Mouse (Mus musculus) MEL (cell line): ENCODE measurements at regions not wholly inside any gene's neighbourhood (a gene's known extent, or its start where the extent isn't known, plus 50 kb on each side); places are given as distances from the start of the nearest gene placed in this dataset.

ENCODE experiments used
- DNase-seq: peaks from one replicate; pipeline ENCODE4 v3.0.0; 2011; ENCODE audit warnings: low read depth, low spot score
- H3K27ac ChIP-seq: 2 replicates; pipeline ENCODE4 v1.5.1; 2012; ENCODE audit warnings: low read depth, mild to moderate bottlenecking, control low read depth, low read length, moderate library complexity; ENCODE audit not compliant: control insufficient read depth
- H3K27me3 ChIP-seq, 2 experiments: fragments of 150-350 bp in 1 of 2; sonication (generic) in 1 of 2; 2 replicates each; pipeline ENCODE4 v1.6.1; 2012; ENCODE audit warnings: low read length in 2 of 2, mild to moderate bottlenecking in 2 of 2, improper control_type of control experiment in 1 of 2, moderate library complexity in 1 of 2; ENCODE audit not compliant: insufficient read depth in 2 of 2, control insufficient read depth in 1 of 2
- H3K36me3 ChIP-seq, 2 experiments: 2 replicates each; pipeline ENCODE4 v1.6.1; 2012 to 2014; ENCODE audit warnings: low read length in 2 of 2, improper control_type of control experiment in 1 of 2, inconsistent platforms in 1 of 2, mild to moderate bottlenecking in 1 of 2; ENCODE audit not compliant: insufficient read depth in 2 of 2, control insufficient read depth in 1 of 2
- H3K4me1 ChIP-seq, 2 experiments: fragments of 150-350 bp in 1 of 2; sonication (generic) in 1 of 2; 2 replicates each; pipeline ENCODE4 v1.6.1; 2012; ENCODE audit warnings: low read length in 2 of 2, improper control_type of control experiment in 1 of 2, mild to moderate bottlenecking in 1 of 2; ENCODE audit not compliant: insufficient read depth in 2 of 2, control insufficient read depth in 1 of 2
- H3K4me3 ChIP-seq, 2 experiments: fragments of 150-350 bp in 1 of 2; sonication (generic) in 1 of 2; 2 replicates each; pipeline ENCODE4 v1.5.1; 2012; ENCODE audit warnings: low read depth in 2 of 2, low read length in 2 of 2, mild to moderate bottlenecking in 2 of 2, moderate library complexity in 2 of 2, control low read depth in 1 of 2, improper control_type of control experiment in 1 of 2; ENCODE audit not compliant: control insufficient read depth in 1 of 2, insufficient read depth in 1 of 2
- H3K79me2 ChIP-seq: 2 replicates; pipeline ENCODE4 v1.6.1; 2012; ENCODE audit warnings: mild to moderate bottlenecking, low read length, moderate library complexity; ENCODE audit not compliant: control insufficient read depth, poor library complexity, insufficient read depth
- H3K9ac ChIP-seq: 2 replicates; pipeline ENCODE4 v1.6.1; 2012; ENCODE audit warnings: low read depth, mild to moderate bottlenecking, control low read depth, low read length, moderate library complexity; ENCODE audit not compliant: control insufficient read depth, poor library complexity, severe bottlenecking
- H3K9me3 ChIP-seq: fragments of 150-350 bp; sonication (generic); replicated peaks from 2 replicates; pipeline ENCODE4 v1.6.1; 2012; ENCODE audit warnings: mild to moderate bottlenecking, low read length, improper control_type of control experiment, moderate library complexity; ENCODE audit not compliant: insufficient read depth
- ELF1 ChIP-seq: IDR thresholded peaks from 2 replicates; pipeline ENCODE4 v1.6.1; 2014; ENCODE audit warnings: low read depth, mild to moderate bottlenecking, inconsistent platforms, low read length, improper control_type of control experiment, moderate library complexity
- EP300 ChIP-seq, 2 experiments: IDR thresholded peaks; 2 replicates each; pipeline ENCODE4 v1.6.1; 2011; ENCODE audit warnings: improper control_type of control experiment in 2 of 2, low read length in 2 of 2, low read depth in 1 of 2, mild to moderate bottlenecking in 1 of 2
- ETS1 ChIP-seq: IDR thresholded peaks from 2 replicates; pipeline ENCODE4 v1.6.1; 2012; ENCODE audit warnings: low read depth, mild to moderate bottlenecking, inconsistent platforms, low read length, improper control_type of control experiment, moderate library complexity
- KAT2A ChIP-seq: conservative IDR thresholded peaks from 2 replicates; pipeline ENCODE4 v1.6.1; 2012; ENCODE audit warnings: low read depth, low read length, improper control_type of control experiment, inconsistent platforms
- MAFK ChIP-seq: IDR thresholded peaks from 2 replicates; pipeline ENCODE4 v1.6.1; 2011; ENCODE audit warnings: low read depth, mild to moderate bottlenecking, low read length, improper control_type of control experiment, borderline replicate concordance
- MAX ChIP-seq: IDR thresholded peaks from 2 replicates; pipeline ENCODE4 v1.6.1; 2011; ENCODE audit warnings: low read length, improper control_type of control experiment
- MAZ ChIP-seq: IDR thresholded peaks from 2 replicates; pipeline ENCODE4 v1.6.1; 2012; ENCODE audit warnings: low read depth, mild to moderate bottlenecking, inconsistent platforms, low read length, improper control_type of control experiment
- MEF2A ChIP-seq: IDR thresholded peaks from 2 replicates; pipeline ENCODE4 v1.6.1; 2014; ENCODE audit warnings: low read depth, mild to moderate bottlenecking, inconsistent platforms, low read length, improper control_type of control experiment; ENCODE audit not compliant: poor library complexity, insufficient replicate concordance, severe bottlenecking; ENCODE audit errors: extremely low read depth
- MXI1 ChIP-seq: IDR thresholded peaks from 2 replicates; pipeline ENCODE4 v1.6.1; 2011; ENCODE audit warnings: mild to moderate bottlenecking, low read depth, low read length, improper control_type of control experiment
- NELFE ChIP-seq: IDR thresholded peaks from 2 replicates; pipeline ENCODE4 v1.6.1; 2011; ENCODE audit warnings: low read depth, low read length, improper control_type of control experiment
- RAD21 ChIP-seq: IDR thresholded peaks from 2 replicates; pipeline ENCODE4 v1.6.1; 2011; ENCODE audit warnings: mild to moderate bottlenecking, low read depth, low read length, improper control_type of control experiment
- SIN3A ChIP-seq: IDR thresholded peaks from 2 replicates; pipeline ENCODE4 v1.6.1; 2012; ENCODE audit warnings: low read length, improper control_type of control experiment, inconsistent platforms
- SMC3 ChIP-seq: IDR thresholded peaks from 2 replicates; pipeline ENCODE4 v1.6.1; 2011; ENCODE audit warnings: low read depth, low read length, improper control_type of control experiment
- TAL1 ChIP-seq: IDR thresholded peaks from 2 replicates; pipeline ENCODE4 v1.6.1; 2012; ENCODE audit warnings: mild to moderate bottlenecking, inconsistent platforms, low read length, moderate library complexity, mixed read lengths
- TBP ChIP-seq: IDR thresholded peaks from 2 replicates; pipeline ENCODE4 v1.8.0; 2011; ENCODE audit warnings: low read depth, low read length, improper control_type of control experiment
- UBTF ChIP-seq: IDR thresholded peaks from 2 replicates; pipeline ENCODE4 v1.6.1; 2012; ENCODE audit warnings: low read depth, mild to moderate bottlenecking, inconsistent platforms, low read length, improper control_type of control experiment, moderate library complexity, borderline replicate concordance; ENCODE audit not compliant: insufficient read depth
- USF1 ChIP-seq: IDR thresholded peaks from 2 replicates; pipeline ENCODE4 v1.6.1; 2014; ENCODE audit warnings: low read depth, mild to moderate bottlenecking, inconsistent platforms, low read length, improper control_type of control experiment, moderate library complexity
- ZKSCAN1 ChIP-seq: IDR thresholded peaks from 2 replicates; pipeline ENCODE4 v1.6.1; 2012; ENCODE audit warnings: low read depth, mild to moderate bottlenecking, inconsistent platforms, low read length, improper control_type of control experiment, moderate library complexity
- ZNF384 ChIP-seq: IDR thresholded peaks from 2 replicates; pipeline ENCODE4 v1.6.1; 2012; ENCODE audit warnings: low read depth, mild to moderate bottlenecking, inconsistent platforms, low read length, improper control_type of control experiment

- TF ChIP-seq ZNF384 (no peak), UBTF (no peak), USF1 (no peak), MEF2A (no peak), EP300 (IDR thresholded peaks at IDR 0.05; ENCODE audit: low read depth in 1 of 2, low read length in 2 of 2) (no peak), SMC3 (no peak), MXI1 (no peak), ELF1 (no peak), MAX (no peak), ETS1 (no peak), KAT2A (no peak), MAZ (no peak), TBP (no peak), NELFE (no peak), SIN3A (no peak), TAL1 (no peak), RAD21 (no peak)
- Histone ChIP-seq H3K27ac (no peak overlapping the region), H3K4me1 (no peaks in the 10 kb centered on the region), H3K4me3 (no peak overlapping the region), H3K36me3 (no peaks in the 10 kb centered on the region), H3K9ac (no peak overlapping the region), H3K9me3 (no peaks in the 10 kb centered on the region), H3K79me2 (no peaks in the 10 kb centered on the region), H3K27me3 (peaks cover 1 to 4% of the 10 kb centered on the region in 2 experiments)
- DNase-seq, result no peak
Measured at GRCm38 (mm10) chrX:163850915-163851599, 57.8 kb upstream of the Ap1s2 start.

- TF ChIP-seq MAFK (no peak), ZKSCAN1 (no peak)
- H3K4me3 ChIP-seq, result no peak overlapping the region
- DNase-seq, result no peak
- H3K9ac ChIP-seq, result no peak overlapping the region
- H3K27me3 ChIP-seq, result 0 out of 4 replicates have a peak, but pooled peaks cover 0 to 2% of the 10 kb centered on the region in 2 experiments
- H3K4me1 ChIP-seq, result no peaks in the 10 kb centered on the region
- H3K36me3 ChIP-seq, result no peaks in the 10 kb centered on the region
- no peaks in the 10 kb centered on the region for H3K79me2 ChIP-seq
- no peak overlapping the region for H3K27ac ChIP-seq
- H3K9me3 ChIP-seq, result no peaks in the 10 kb centered on the region
Measured at GRCm38 (mm10) chrX:163858494-163858893, 50.3 kb upstream of the Ap1s2 start.
